Mouse (Mus musculus) layer of hippocampus, adult 9-11 months (tissue): ENCODE measurements around the gene Nrbp1.
"Not testable (repeated sequence)": the region's sequence is repeated elsewhere in the genome, so short reads cannot be mapped to it uniquely, and the experiment has no call there.

Experiments
- DNase-seq: peaks from one replicate; pipeline ENCODE4 v3.0.0; 2022

The Nrbp1 gene

GRCm38 (mm10) chr5:31216554-31216953 is 24.1 kb upstream of the Nrbp1 start:
- DNase-seq, result not testable (repeated sequence)

DNA sequence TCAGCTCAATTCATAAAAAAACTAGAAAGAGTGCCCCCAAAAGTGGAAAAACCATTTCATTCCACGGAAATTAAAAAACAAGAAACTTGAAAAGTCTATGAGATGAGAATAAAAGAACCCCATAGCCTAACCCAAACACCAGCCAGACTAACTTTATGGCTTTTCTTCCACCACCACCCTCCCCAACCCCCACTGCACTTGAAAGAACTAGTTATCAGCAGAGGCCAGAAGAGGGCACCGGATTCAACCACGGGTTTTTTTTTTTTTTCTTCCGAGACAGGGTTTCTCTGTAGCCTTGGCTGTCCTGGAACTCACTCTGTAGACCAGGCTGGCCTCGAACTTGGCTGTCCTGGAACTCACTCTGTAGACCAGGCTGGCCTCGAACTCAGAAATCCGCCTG is 22.4 kb upstream of the Nrbp1 start:
- no peak for DNase-seq

GRCm38 (mm10) chr5:31219070-31219469 is 21.6 kb upstream of the Nrbp1 start:
- no peak for DNase-seq

DNA sequence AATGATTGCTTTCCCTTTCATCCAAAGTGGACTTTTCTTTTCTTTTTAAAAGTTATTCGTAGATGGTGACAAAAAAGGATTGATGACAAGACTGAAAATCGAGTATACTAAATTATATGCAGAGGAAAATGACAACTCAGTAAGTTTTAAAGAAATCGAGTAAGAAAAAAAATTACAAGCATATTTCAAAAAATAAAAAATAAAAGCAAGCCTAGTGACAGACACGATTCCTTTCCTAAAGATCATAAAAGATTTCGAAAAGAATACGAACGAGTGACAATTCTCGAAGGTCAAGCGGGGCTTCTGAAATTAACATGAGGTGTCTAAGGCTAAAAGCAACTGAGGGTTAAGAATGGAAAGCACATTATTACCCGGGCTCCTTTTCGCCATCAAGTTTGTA is 21.2 kb upstream of the Nrbp1 start:
- no peak for DNase-seq

DNA sequence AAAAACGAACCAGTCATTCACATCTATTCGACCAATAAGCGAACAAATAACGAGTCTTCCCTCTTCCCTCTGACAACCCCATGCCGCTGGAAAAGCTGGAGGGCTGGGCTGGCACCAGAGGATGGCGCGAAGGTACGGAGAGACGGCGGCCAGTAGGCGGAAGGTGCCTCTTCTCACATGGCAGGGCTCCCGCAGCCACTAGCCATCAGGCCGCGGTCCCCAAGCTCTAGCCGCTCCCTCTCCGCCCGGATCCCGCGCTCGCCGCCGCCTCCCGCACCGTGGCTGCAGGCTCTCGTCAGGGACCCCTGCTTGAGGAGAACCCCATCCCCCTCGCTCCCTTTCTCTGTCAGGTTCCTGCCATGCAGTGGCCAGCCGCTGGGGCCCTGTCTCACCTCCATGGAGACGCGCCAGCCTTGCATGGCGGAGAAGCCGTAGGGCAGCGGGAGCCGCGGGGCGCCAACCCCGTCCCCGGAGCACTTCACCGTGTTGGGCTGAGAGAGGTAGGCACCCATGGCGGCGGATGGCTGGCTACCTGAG is 20.7 kb upstream of the Nrbp1 start:
- DNase-seq, result no peak

DNA sequence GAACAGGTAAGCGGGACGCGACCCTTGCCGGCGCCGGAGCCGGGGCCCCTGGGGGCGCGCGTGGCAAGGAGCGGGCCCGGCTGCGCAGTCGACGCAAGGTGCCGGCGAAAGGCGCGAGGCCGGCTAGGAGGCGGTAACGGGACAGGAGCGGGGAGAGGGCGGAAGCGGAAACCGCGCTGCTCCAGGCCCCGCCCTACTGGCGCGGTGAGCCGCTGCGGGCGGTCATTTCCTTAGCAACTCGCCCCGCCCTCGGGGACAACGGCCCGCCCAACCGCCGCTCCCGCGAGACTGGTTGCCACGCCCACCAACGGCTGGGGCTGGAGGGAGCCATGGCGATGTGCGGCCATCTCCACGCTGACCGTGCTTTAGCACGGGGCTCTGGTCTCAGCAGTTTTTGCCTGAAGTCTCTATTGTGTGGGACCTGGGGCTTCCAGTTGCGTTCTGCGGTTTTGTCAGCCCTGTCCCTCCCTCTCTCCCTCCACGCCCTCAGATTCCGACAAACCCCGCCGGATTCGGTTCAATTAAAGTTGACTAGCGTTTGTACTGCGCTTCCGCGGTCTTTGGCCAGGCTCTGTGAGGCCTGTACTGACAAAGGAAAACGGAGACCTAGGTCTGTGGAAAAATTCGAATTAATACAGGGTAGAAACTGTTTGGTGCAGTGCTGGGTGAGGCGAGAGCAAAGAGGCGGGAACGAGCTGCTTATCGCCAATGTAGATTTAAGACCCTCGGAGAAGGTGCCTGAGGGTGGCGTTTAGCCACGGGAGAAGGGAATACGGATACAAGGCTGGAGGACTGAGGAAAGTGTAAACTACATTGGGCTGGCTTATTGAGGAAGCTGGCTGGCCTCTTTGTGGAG is 20.0 kb upstream of the Nrbp1 start, which contains the start of gene Ppm1g:
TSS of gene Ppm1g (minus strand) at position 240 of the 856 bp plus-strand sequence.
- peak; percentile 96 for DNase-seq

GRCm38 (mm10) chr5:31221304-31221945 is 19.2 kb upstream of the Nrbp1 start:
- peak; percentile 57 for DNase-seq

- no peak for DNase-seq
These were observed 18.0 kb upstream of the Nrbp1 start for GRCm38 (mm10) chr5:31222696-31223095.

GRCm38 (mm10) chr5:31226641-31227040 is 14.0 kb upstream of the Nrbp1 start:
- no peak for DNase-seq

- DNase-seq, result no peak
These were observed 914 bp downstream of the Nrbp1 start for GRCm38 (mm10) chr5:31241522-31242034.

GRCm38 (mm10) chr5:31242191-31242590 is 1.5 kb downstream of the Nrbp1 start:
- no peak for DNase-seq

DNA sequence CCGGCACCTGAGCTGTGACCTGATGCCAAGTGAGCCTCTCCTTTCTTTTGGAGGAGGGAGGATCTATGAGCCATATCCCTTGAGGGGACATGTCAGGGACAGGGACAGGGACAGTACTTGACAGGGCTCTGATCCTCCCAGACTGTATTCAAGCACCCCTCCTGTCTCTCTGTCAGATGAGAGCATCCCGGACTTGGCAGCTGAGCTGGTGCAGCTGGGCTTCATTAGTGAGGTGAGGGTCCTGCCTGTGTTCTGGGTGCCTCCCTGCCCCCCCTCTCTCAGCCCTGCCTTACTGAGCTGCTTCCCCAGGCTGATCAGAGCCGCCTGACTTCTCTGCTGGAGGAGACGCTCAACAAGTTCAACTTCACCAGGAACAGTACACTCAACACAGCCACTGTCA is 10.1 kb downstream of the Nrbp1 start:
- DNase-seq, result no peak

DNA sequence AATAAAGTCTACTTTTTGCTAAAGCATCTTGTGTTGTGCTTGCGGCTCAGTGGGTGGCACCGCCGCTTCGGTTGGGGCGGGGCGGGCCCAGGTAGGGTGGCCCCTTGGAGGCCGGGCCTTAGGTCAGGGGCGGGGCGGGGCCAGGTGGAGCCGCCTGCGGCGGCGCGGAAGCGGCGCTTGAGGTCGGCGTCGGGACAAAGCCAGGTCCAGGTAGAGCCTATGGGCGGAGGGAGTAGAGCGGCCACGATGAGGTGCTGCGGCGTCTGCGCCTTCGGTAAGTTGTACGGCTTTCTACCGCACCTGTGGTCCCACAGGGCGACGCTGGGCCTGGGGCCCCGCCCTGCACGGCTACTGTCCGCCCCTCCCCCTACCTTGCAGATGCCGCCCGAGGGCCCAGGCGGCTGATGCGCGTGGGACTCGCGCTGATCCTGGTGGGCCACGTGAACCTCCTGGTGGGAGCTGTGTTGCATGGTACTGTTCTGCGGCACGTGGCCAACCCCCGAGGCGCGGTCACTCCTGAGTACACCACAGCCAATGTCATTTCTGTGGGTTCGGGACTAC is 11.0 kb downstream of the Nrbp1 start, which contains the start of gene Krtcap3:
TSS of gene Krtcap3 (plus strand) at position 151 of the 561 bp plus-strand sequence.
- no peak for DNase-seq

GRCm38 (mm10) chr5:31252151-31252550 is 11.5 kb downstream of the Nrbp1 start:
- no peak for DNase-seq

- DNase-seq, result no peak
These were observed 12.3 kb downstream of the Nrbp1 start for GRCm38 (mm10) chr5:31252795-31253545.

DNA sequence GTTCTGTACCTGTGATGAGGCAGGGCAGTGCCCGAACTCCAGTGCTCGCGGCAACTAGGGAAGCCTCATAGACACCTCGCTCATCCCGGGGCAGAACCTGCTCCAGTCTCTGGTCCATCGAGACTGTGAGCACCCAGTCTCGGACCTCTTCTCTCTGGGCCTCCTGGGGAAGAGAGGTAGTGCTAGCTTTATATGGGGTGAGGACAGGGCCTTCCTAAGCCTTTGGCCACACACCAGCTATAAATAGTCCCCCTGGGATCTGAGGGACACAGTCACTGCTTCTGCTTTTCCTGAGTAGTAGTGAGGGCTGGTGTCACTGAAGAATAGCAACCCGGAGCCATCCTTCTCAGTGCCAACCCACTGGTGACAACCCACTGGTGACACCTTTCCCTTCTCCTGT is 13.1 kb downstream of the Nrbp1 start:
- DNase-seq, result no peak

DNA sequence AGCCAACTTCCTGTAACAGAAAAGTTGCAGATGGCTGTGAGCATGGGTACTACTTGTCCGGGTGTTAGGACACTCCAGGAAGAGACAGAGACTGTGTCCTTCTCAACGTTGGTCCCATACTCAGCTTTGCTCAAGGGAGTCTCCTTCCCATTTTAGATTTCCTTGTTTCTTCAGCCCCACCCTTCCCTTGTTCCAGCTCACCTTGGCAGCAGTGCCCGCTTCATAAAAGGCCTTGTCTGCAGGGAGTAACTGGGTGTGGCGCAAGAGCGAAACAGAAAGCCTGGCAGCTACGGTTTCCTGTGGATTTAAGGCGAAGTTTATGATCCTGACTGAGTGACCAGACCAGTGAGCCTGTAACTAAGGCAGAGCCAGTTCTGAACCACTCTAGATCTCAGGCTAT is 13.8 kb downstream of the Nrbp1 start:
- no peak for DNase-seq

DNA sequence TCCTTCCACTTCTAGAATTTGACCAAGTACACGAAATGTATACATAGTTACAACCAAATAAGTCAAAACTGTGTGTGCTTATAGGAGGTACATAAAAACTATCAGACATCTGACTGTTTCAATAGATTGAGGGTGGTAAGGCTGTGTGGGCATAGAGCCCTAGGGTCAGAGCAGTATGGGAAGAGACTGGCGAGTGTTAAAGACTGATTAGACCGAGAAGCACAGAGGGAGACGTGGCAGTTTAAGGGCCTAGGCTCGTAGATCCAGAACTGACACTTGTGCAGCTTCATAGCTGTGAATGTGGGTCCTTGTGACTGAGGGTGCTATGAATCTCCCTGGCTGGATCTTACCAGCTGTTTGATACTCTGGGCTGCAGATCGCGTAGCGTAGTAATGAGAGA is 14.2 kb downstream of the Nrbp1 start:
- DNase-seq, result no peak

GRCm38 (mm10) chr5:31255381-31255780 is 14.7 kb downstream of the Nrbp1 start:
- DNase-seq, result no peak

DNA sequence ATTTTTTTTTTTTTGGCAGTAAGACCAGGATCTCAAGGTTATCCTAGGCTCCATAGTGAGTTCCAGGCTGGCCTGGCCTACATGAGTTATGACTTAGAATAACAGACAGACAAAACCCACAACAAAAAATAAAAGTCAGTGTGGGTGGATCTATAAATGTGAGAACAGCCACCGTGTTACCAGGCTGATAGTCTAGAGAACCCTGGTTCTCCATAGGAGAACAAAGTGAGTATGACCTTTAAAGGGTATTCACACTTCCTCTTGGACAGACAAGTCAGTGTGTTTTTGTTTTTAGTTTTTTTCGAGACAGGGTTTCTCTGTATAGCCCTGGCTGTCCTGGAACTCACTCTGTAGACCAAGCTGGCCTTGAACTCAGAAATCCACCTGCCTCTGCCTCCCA is 15.3 kb downstream of the Nrbp1 start:
- DNase-seq, result no peak

- no peak for DNase-seq
These were observed 17.0 kb downstream of the Nrbp1 start for GRCm38 (mm10) chr5:31257616-31258015.

DNA sequence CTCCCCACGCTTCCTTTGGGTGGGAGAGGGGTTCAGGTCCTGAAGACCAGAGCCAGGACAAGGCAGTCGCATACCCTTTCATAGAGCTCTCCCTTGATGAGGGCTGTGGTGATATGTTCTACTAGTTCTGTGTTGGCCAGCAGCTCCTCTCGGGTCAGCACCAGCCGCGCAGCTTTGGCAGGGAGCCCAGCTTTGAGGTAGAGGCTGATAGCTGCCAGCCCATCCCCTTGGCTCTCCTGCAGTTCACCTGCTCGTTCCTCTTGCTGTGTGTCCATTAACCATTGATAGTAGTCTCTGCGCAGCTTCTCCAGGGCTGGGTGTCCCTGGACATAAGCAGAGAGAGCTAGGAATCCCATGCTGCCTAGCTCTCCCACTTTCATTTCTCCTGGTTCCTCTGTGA is 25.4 kb downstream of the Nrbp1 start:
- no peak for DNase-seq

DNA sequence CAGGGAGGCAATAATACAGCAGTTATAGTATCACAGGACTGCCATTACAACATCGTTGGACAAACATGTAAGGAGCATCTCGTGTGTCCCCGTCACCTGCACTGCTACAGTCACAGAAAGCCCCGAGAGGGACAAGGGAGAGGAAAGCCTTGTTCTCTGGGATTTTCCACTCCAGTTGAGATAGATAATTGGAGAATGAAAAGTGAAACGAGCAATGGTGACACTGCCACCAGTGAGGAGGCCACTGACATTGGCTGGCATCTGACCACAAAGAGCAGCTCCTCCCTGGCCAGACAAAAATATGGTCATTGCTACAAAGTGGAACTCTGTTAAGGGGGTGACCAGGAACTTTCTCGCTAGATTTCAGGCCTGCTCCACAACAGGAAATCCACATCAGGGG is 27.0 kb downstream of the Nrbp1 start:
- no peak for DNase-seq
